Mouse (Mus musculus) midbrain, postnatal 0 days (tissue): ENCODE data around the gene 2610021A01Rik. TPM values are rescaled to one million over a fixed set of nuclear protein-coding genes. Genes with fewer than 3 reads are reported as not detected.
"Not testable (repeated sequence)": the region's sequence is repeated elsewhere in the genome, so short reads cannot be mapped to it uniquely, and the experiment has no call there.

Experiments
- ATAC-seq: fragments of 200-750 bp; cut with Nextera tagmentation; 2 replicates; pipeline ENCODE4 v1.8.0; 2017; ENCODE audit warnings: moderate number of reproducible peaks, mild to moderate bottlenecking, moderate TSS enrichment, moderate library complexity; ENCODE audit not compliant: low FRiP score
- DNase-seq: peaks from one replicate; pipeline ENCODE4 v3.0.0-alpha.2; 2015; ENCODE audit warnings: low spot score
- H3K27ac ChIP-seq: fragments of 300-500 bp; sonication (generic); 2 replicates; pipeline ENCODE4 v1.5.1; 2014; ENCODE audit warnings: low read depth, mild to moderate bottlenecking, low read length, mixed read lengths
- H3K27me3 ChIP-seq: fragments of 300-500 bp; sonication (generic); 2 replicates; pipeline ENCODE4 v1.6.1; 2014; ENCODE audit warnings: low read length, control low read depth, mixed read lengths; ENCODE audit not compliant: insufficient read depth
- H3K36me3 ChIP-seq: fragments of 300-500 bp; sonication (generic); 2 replicates; pipeline ENCODE4 v1.6.1; 2014; ENCODE audit warnings: low read length, control low read depth, mixed read lengths; ENCODE audit not compliant: insufficient read depth
- H3K4me1 ChIP-seq: fragments of 300-500 bp; sonication (generic); 2 replicates; pipeline ENCODE4 v1.6.1; 2014; ENCODE audit warnings: mild to moderate bottlenecking, control low read depth, antibody characterized with exemption, low read length, mixed read lengths; ENCODE audit not compliant: insufficient read depth
- H3K4me2 ChIP-seq: fragments of 300-500 bp; sonication (generic); 2 replicates; pipeline ENCODE4 v1.6.1; 2014; ENCODE audit warnings: low read depth, mild to moderate bottlenecking, low read length, mixed read lengths; ENCODE audit not compliant: poor library complexity, severe bottlenecking
- H3K4me3 ChIP-seq: fragments of 300-500 bp; sonication (generic); 2 replicates; pipeline ENCODE4 v1.5.1; 2014; ENCODE audit warnings: low read depth, mild to moderate bottlenecking, low read length, moderate library complexity
- H3K9ac ChIP-seq: fragments of 300-500 bp; sonication (generic); replicated peaks from 2 replicates; pipeline ENCODE4 v1.6.1; 2014; ENCODE audit warnings: mild to moderate bottlenecking, low read length, moderate library complexity, mixed read lengths; ENCODE audit not compliant: poor library complexity, severe bottlenecking
- H3K9me3 ChIP-seq: fragments of 300-500 bp; sonication (generic); 2 replicates; pipeline ENCODE4 v1.6.1; 2016; ENCODE audit warnings: low read length, control low read depth
- CTCF ChIP-seq: IDR thresholded peaks from 2 replicates; pipeline ENCODE4 v1.5.1; 2016; ENCODE audit warnings: antibody characterized with exemption, mild to moderate bottlenecking
- WGBS: fragments of 180-500 bp; shearing (Covaris S2); extraction: QIAGEN DNeasy Blood & Tissue Kit; methylation state at CpG from one replicate; pipeline ENCODE4 v1.1.7; 2014; 5-methylcytosine and 5-hydroxymethylcytosine counted together
- polyA plus RNA-seq: library from polyadenylated mRNA; unstranded; fragments of >200 nt; fragmentation: Nextera tagmentation; extraction: Ambion mirVana; gene quantifications from 2 replicates; pipeline ENCODE4 v1.2.1, GENCODE M21; 2015
- total RNA-seq: library from RNA; depleted of rRNA; stranded (reverse); fragments of >200 nt; gene quantifications from 2 replicates; pipeline ENCODE4 v1.2.3, GENCODE M21; 2014

The 2610021A01Rik gene
- total and polyA plus RNA-seq, 2 experiments from 2014 or later: 8.3 to 19.5 TPM

DNA sequence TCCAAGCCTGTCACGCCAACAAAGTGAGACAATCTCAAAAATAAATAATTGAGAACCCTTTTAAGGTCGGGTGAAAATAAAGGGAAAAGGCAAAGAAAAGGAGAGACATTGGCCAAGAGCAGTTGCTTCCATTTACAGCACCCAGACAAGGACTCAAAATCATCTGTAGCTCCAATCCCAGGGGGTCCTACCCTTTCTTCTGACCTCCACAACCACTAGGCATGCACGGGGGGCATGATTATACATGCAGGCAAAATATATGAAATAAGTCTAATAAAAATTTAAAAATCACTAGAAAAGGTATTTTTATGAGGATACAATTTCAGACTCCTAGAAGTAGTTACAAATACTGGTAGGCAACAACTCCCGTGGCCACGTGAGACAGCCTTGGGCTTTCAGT, 415 bp upstream of the 2610021A01Rik start:
- H3K4me2 ChIP-seq: peak overlapping the region; percentile 66
- 0 out of 2 replicates have a peak overlapping the region, but pooled peaks have one; percentile 52 for H3K9ac ChIP-seq
- H3K4me1 ChIP-seq: peaks cover 3% of the 10 kb centered on the region; the same call in 1 of the 2 replicates
- peak; percentile 1; the same call in 1 of the 2 replicates for ATAC-seq
- TF ChIP-seq CTCF: no peak
- H3K27ac ChIP-seq: peak overlapping the region; percentile 67; the same call in 1 of the 2 replicates
- no peaks in the 10 kb centered on the region for H3K36me3 ChIP-seq
- H3K4me3 ChIP-seq: peak overlapping the region; percentile 70
- no peak for DNase-seq
- no peaks in the 10 kb centered on the region for H3K9me3 ChIP-seq
- no peaks in the 10 kb centered on the region for H3K27me3 ChIP-seq
- 51% methylated on average over 5 of the region's 5 CpGs for WGBS

DNA sequence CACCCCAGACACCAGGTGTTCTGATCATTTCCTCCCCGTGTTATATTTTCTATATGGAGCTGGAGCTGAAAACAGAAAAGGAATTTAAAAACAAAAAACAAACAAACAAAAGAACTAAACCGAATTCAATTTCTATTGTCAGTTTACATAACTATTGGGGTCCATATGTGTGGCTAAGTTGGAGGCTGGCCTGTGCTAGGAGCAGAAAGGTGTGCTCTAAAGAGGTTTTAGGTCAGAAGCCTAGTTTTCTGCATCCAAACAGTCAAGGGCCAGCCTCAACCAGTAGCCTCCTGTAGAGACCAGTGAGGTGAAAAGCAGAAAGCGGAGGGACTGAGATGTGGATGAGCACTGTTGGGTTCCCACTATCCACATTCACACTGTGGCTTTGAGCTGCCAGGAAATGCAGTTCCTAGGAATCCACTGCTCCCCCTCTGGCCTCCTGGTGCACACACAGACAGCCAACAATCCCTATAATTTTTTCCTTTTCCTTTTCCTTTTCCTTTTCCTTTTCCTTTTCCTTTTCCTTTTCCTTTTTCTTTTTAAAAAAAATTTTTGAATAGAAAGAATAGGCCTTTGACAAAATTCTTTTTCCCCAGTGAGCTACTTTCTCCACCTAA, 1.0 kb downstream of the 2610021A01Rik start:
- ATAC-seq (no peak), DNase-seq (peak; percentile 18)
- Histone ChIP-seq H3K4me2 (peak overlapping the region; percentile 66), H3K4me1 (peaks cover 3% of the 10 kb centered on the region; the same call in 1 of the 2 replicates), H3K9me3 (no peaks in the 10 kb centered on the region), H3K27ac (no peak overlapping the region), H3K36me3 (no peaks in the 10 kb centered on the region), H3K9ac (peak overlapping the region; percentile 67), H3K27me3 (no peaks in the 10 kb centered on the region), H3K4me3 (peak overlapping the region; percentile 70)
- TF ChIP-seq CTCF: peak; percentile 54
- 13% methylated on average over 3 of the region's 3 CpGs for WGBS

DNA sequence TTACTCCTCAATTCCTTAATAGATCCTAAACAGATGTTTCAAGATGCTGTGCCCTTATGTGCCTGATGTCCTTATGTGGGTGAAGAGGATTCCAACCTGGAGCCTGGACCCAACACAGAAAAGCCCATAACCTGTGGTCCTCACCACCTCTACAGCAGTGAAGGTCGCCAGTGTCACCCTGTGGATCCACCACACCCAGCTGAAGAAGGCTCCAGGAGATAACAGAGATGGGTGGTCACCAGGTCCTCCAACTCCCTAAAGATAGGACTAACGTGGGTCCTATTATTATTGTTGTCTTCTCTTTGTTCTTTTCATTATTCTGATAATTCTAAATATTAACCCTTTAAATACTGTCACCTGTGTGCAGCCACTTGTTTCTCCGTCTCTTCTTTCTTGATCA, 12.6 kb downstream of the 2610021A01Rik start:
- Histone ChIP-seq H3K4me2 (no peak overlapping the region), H3K9ac (no peak overlapping the region), H3K36me3 (peaks cover 4% of the 10 kb centered on the region; the same call in 1 of the 2 replicates), H3K27ac (no peak overlapping the region), H3K4me1 (no peaks in the 10 kb centered on the region), H3K27me3 (no peaks in the 10 kb centered on the region), H3K9me3 (no peaks in the 10 kb centered on the region), H3K4me3 (no peak overlapping the region)
- TF ChIP-seq CTCF: no peak
- WGBS: 85% methylated on average over 3 of the region's 3 CpGs
- no peak for DNase-seq
- ATAC-seq: no peak

DNA sequence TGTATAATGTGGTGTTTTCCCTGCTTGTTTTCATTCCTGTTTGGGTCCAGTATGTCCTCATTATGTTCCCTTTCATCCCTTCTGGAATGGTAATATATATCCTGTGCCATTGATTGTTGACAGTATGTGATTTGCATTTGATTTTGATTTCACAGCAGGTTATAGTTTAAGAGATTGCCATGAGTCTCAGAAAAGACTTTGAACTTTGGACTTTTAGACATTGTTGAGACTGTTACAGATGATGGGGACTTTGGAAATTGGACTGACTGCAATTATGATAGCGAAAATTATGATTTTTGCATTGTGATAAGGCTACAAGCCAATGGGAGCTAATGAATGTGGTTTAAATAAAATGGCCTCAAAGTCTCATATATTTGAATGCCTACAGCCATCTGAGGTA, 17.2 kb downstream of the 2610021A01Rik start:
- not testable (repeated sequence) for H3K4me1 ChIP-seq, ATAC-seq, DNase-seq, H3K9ac ChIP-seq, H3K27me3 ChIP-seq, H3K27ac ChIP-seq, H3K4me2 ChIP-seq, H3K4me3 ChIP-seq, H3K9me3 ChIP-seq, H3K36me3 ChIP-seq
- 98% methylated on average over 1 of the region's 1 CpGs for WGBS

DNA sequence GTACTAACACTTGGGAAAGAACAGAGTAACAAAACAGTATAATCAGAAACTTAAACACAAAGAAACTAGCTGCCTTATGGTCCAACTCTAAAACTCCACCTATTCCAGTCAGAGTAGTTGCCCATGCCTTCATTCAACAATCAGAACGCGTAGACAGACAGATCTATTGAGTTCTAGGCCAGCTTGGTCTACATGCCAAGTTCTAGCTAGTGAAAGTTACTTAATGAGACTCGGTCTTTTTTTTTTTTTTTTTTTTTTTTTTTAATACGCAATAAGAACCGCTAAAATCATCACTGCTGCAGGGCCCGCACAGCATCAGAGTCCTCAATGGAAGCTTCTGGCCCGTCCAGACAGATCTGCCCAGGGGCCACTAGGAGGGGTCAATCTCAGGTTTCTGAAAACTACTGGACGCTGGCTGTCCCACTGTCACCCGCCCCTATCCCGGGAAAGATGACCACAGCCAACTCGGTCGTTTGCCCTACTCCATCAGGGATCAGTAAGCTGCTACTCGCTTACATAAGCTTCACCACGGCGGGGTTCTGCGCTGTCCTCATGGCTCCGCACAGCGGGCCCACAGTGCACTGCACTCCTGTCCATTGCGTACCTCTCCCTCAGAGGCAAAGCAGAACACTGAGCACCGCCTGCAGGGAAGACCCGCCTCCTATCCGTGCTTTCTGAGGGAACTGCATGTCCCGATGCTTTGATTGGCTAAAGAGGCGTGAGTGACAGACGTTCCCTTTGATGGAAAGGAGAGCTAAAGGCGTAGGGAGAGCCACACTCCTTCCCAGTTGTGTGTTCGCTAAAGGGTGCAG, 33.6 kb downstream of the 2610021A01Rik start, which contains the start of gene Zfp788:
Gene Zfp788, plus strand, starts transcription at position 795 of the 812 bp plus-strand sequence.
- Histone ChIP-seq H3K27me3 (no peaks in the 10 kb centered on the region), H3K4me1 (no peaks in the 10 kb centered on the region), H3K9ac (peak within 1 kb of the TSS; percentile 67), H3K4me2 (peak within 1 kb of the TSS; percentile 66), H3K27ac (peak within 1 kb of the TSS; percentile 97), H3K4me3 (peak within 1 kb of the TSS; percentile 59), H3K9me3 (0 out of 2 replicates have a peak, but pooled peaks cover 5% of the 10 kb centered on the region), H3K36me3 (peaks cover 7% of the 10 kb centered on the region)
- WGBS: under 1% methylated on average over 27 of the region's 27 CpGs
- DNase-seq: peak; percentile 96
- TF ChIP-seq CTCF: peak; percentile 69
- ATAC-seq: peak; percentile 96
